Mouse (Mus musculus) kidney, embryonic 15.5 days (tissue): ENCODE measurements around the gene Serpina1f. TPM values are rescaled to one million over a fixed set of nuclear protein-coding genes. Genes with fewer than 3 reads are reported as not detected.
"Not testable (repeated sequence)": the region's sequence is repeated elsewhere in the genome, so short reads cannot be mapped to it uniquely, and the experiment has no call there.

Source experiments
- ATAC-seq: fragments of 200-750 bp; cut with Nextera tagmentation; replicated peaks from 2 replicates; pipeline ENCODE4 v1.8.0; 2017; ENCODE audit warnings: moderate TSS enrichment; ENCODE audit not compliant: low FRiP score
- H3K27ac ChIP-seq: fragments of 300-500 bp; sonication (generic); 2 replicates; pipeline ENCODE4 v1.5.1; 2015; ENCODE audit warnings: mild to moderate bottlenecking, inconsistent platforms
- H3K27me3 ChIP-seq: fragments of 300-500 bp; sonication (generic); 2 replicates; pipeline ENCODE4 v1.6.1; 2015; ENCODE audit warnings: inconsistent platforms
- H3K36me3 ChIP-seq: fragments of 300-500 bp; sonication (generic); 2 replicates; pipeline ENCODE4 v1.6.1; 2015; ENCODE audit warnings: inconsistent platforms
- H3K4me1 ChIP-seq: fragments of 300-500 bp; sonication (generic); 2 replicates; pipeline ENCODE4 v1.6.1; 2015; ENCODE audit warnings: inconsistent platforms
- H3K4me2 ChIP-seq: fragments of 300-500 bp; sonication (generic); 2 replicates; pipeline ENCODE4 v1.6.1; 2015; ENCODE audit warnings: moderate library complexity, mild to moderate bottlenecking, inconsistent platforms
- H3K4me3 ChIP-seq: fragments of 300-500 bp; sonication (generic); replicated peaks from 2 replicates; pipeline ENCODE4 v1.5.1; 2015; ENCODE audit warnings: mild to moderate bottlenecking, inconsistent platforms
- H3K9ac ChIP-seq: fragments of 300-500 bp; sonication (generic); 2 replicates; pipeline ENCODE4 v1.6.1; 2015; ENCODE audit warnings: mild to moderate bottlenecking, inconsistent platforms
- H3K9me3 ChIP-seq: fragments of 300-500 bp; sonication (generic); replicated peaks from 2 replicates; pipeline ENCODE4 v1.6.1; 2016; ENCODE audit warnings: inconsistent platforms
- WGBS: fragments of 180-500 bp; shearing (Covaris S2); methylation state at CpG from one replicate; pipeline ENCODE4 v1.1.7; 2015; ENCODE audit warnings: mixed read lengths; 5-methylcytosine and 5-hydroxymethylcytosine counted together
- polyA plus RNA-seq: library from polyadenylated mRNA; unstranded; fragments of >200 nt; fragmentation: Nextera tagmentation; extraction: Ambion mirVana; gene quantifications from 2 replicates; pipeline ENCODE4 v1.2.1, GENCODE M21; 2015

Serpina1f gene
- polyA plus RNA-seq, result not detected in 2 replicates

GRCm38 (mm10) chr12:103695429-103695828, at the start of gene Serpina1f:
Gene Serpina1f (minus strand): TSS chr12:103695529.
- H3K27ac ChIP-seq, result no peak within 1 kb of the TSS
- no peaks in the 10 kb centered on the region for H3K9me3 ChIP-seq
- no peak for ATAC-seq
- no peak within 1 kb of the TSS for H3K4me2 ChIP-seq
- no peaks in the 10 kb centered on the region for H3K4me1 ChIP-seq
- no peaks in the 10 kb centered on the region for H3K36me3 ChIP-seq
- WGBS, result 81% methylated on average over 8 of the region's 8 CpGs
- H3K4me3 ChIP-seq, result no peak within 1 kb of the TSS
- no peak within 1 kb of the TSS for H3K9ac ChIP-seq
- no peaks in the 10 kb centered on the region for H3K27me3 ChIP-seq

- not testable (repeated sequence) for ATAC-seq, H3K27ac ChIP-seq, H3K4me3 ChIP-seq, H3K36me3 ChIP-seq, H3K9me3 ChIP-seq, H3K4me1 ChIP-seq, H3K27me3 ChIP-seq, H3K4me2 ChIP-seq, H3K9ac ChIP-seq
- WGBS, result 65% methylated on average over 6 of the region's 6 CpGs
Measured at GRCm38 (mm10) chr12:103737791-103738580, 42.7 kb upstream of the Serpina1f start.

GRCm38 (mm10) chr12:103735566-103735965, 40.2 kb upstream of the Serpina1f start:
- not testable (repeated sequence) for H3K9ac ChIP-seq

GRCm38 (mm10) chr12:103735101-103735500, 39.8 kb upstream of the Serpina1f start:
- H3K36me3 ChIP-seq, H3K9ac ChIP-seq, H3K4me3 ChIP-seq, ATAC-seq, H3K27me3 ChIP-seq, H3K9me3 ChIP-seq, H3K27ac ChIP-seq, H3K4me2 ChIP-seq, H3K4me1 ChIP-seq: not testable (repeated sequence)
- 76% methylated on average over 4 of the region's 4 CpGs for WGBS

More at GRCm38 (mm10) chr12:103735566-103735965, 40.2 kb upstream of the Serpina1f start:
- not testable (repeated sequence) for ATAC-seq, H3K36me3 ChIP-seq, H3K4me1 ChIP-seq, H3K27ac ChIP-seq, H3K27me3 ChIP-seq, H3K4me3 ChIP-seq, H3K4me2 ChIP-seq, H3K9me3 ChIP-seq
- 85% methylated on average over 4 of the region's 4 CpGs for WGBS

GRCm38 (mm10) chr12:103711537-103711936, 16.2 kb upstream of the Serpina1f start:
- Histone ChIP-seq H3K27me3 (no peaks in the 10 kb centered on the region), H3K36me3 (no peaks in the 10 kb centered on the region), H3K4me3 (no peak overlapping the region), H3K27ac (no peak overlapping the region), H3K4me1 (no peaks in the 10 kb centered on the region), H3K9ac (no peak overlapping the region), H3K4me2 (no peak overlapping the region), H3K9me3 (no peaks in the 10 kb centered on the region)
- ATAC-seq, result no peak
- WGBS, result 74% methylated on average over 3 of the region's 3 CpGs

GRCm38 (mm10) chr12:103710405-103710804, 15.1 kb upstream of the Serpina1f start:
- Histone ChIP-seq H3K4me1 (no peaks in the 10 kb centered on the region), H3K4me2 (no peak overlapping the region), H3K36me3 (no peaks in the 10 kb centered on the region), H3K4me3 (no peak overlapping the region), H3K9me3 (no peaks in the 10 kb centered on the region), H3K9ac (no peak overlapping the region), H3K27me3 (no peaks in the 10 kb centered on the region), H3K27ac (no peak overlapping the region)
- 50% methylated on average over 1 of the region's 1 CpGs for WGBS
- ATAC-seq, result no peak

- Histone ChIP-seq H3K9me3 (no peaks in the 10 kb centered on the region), H3K9ac (no peak overlapping the region), H3K4me1 (no peaks in the 10 kb centered on the region), H3K27ac (no peak overlapping the region), H3K27me3 (no peaks in the 10 kb centered on the region), H3K4me2 (no peak overlapping the region), H3K4me3 (no peak overlapping the region), H3K36me3 (no peaks in the 10 kb centered on the region)
- 62% methylated on average over 4 of the region's 4 CpGs for WGBS
- ATAC-seq, result no peak
Measured at GRCm38 (mm10) chr12:103706113-103706512, 10.8 kb upstream of the Serpina1f start.

GRCm38 (mm10) chr12:103705547-103705946, 10.2 kb upstream of the Serpina1f start:
- ATAC-seq, result no peak

GRCm38 (mm10) chr12:103700144-103700750, 4.9 kb upstream of the Serpina1f start:
- WGBS, result 73% methylated on average over 4 of the region's 4 CpGs
- Histone ChIP-seq H3K27ac (no peak overlapping the region), H3K4me2 (no peak overlapping the region), H3K4me3 (no peak overlapping the region), H3K9ac (no peak overlapping the region), H3K27me3 (no peaks in the 10 kb centered on the region), H3K9me3 (no peaks in the 10 kb centered on the region), H3K36me3 (no peaks in the 10 kb centered on the region), H3K4me1 (no peaks in the 10 kb centered on the region)
- ATAC-seq, result no peak

More at GRCm38 (mm10) chr12:103705547-103705946, 10.2 kb upstream of the Serpina1f start:
- H3K4me3 ChIP-seq, result no peak overlapping the region
- H3K36me3 ChIP-seq, result no peaks in the 10 kb centered on the region
- H3K4me1 ChIP-seq, result no peaks in the 10 kb centered on the region
- H3K9me3 ChIP-seq, result no peaks in the 10 kb centered on the region
- 59% methylated on average over 2 of the region's 2 CpGs for WGBS
- no peaks in the 10 kb centered on the region for H3K27me3 ChIP-seq
- H3K4me2 ChIP-seq, result no peak overlapping the region
- H3K9ac ChIP-seq, result no peak overlapping the region
- no peak overlapping the region for H3K27ac ChIP-seq

- ATAC-seq, result no peak
- Histone ChIP-seq H3K4me2 (no peak overlapping the region), H3K27me3 (no peaks in the 10 kb centered on the region), H3K9me3 (no peaks in the 10 kb centered on the region), H3K36me3 (no peaks in the 10 kb centered on the region), H3K4me3 (no peak overlapping the region), H3K27ac (no peak overlapping the region), H3K9ac (no peak overlapping the region), H3K4me1 (no peaks in the 10 kb centered on the region)
- WGBS, result 5% methylated on average over 3 of the region's 3 CpGs
Measured at GRCm38 (mm10) chr12:103688221-103688814, 7.0 kb downstream of the Serpina1f start.

- H3K36me3 ChIP-seq, result no peaks in the 10 kb centered on the region
- WGBS, result 35% methylated on average over 7 of the region's 7 CpGs
Measured at GRCm38 (mm10) chr12:103687021-103687420, 8.3 kb downstream of the Serpina1f start.

GRCm38 (mm10) chr12:103686050-103686449, 9.3 kb downstream of the Serpina1f start:
- H3K36me3 ChIP-seq, result no peaks in the 10 kb centered on the region
- H3K9ac ChIP-seq, result no peak overlapping the region
- no peaks in the 10 kb centered on the region for H3K27me3 ChIP-seq
- no peak overlapping the region for H3K4me2 ChIP-seq
- ATAC-seq, result no peak
- H3K27ac ChIP-seq, result no peak overlapping the region
- no peaks in the 10 kb centered on the region for H3K4me1 ChIP-seq
- no peak overlapping the region for H3K4me3 ChIP-seq
- WGBS, result 92% methylated on average over 3 of the region's 3 CpGs
- no peaks in the 10 kb centered on the region for H3K9me3 ChIP-seq

More at GRCm38 (mm10) chr12:103687021-103687420, 8.3 kb downstream of the Serpina1f start:
- Histone ChIP-seq H3K9ac (no peak overlapping the region), H3K4me2 (no peak overlapping the region), H3K4me1 (no peaks in the 10 kb centered on the region), H3K9me3 (no peaks in the 10 kb centered on the region), H3K27me3 (no peaks in the 10 kb centered on the region), H3K27ac (no peak overlapping the region), H3K4me3 (no peak overlapping the region)
- no peak for ATAC-seq
